Mouse (Mus musculus): ENCODE results near the gene 4921524J17Rik.

DNA sequence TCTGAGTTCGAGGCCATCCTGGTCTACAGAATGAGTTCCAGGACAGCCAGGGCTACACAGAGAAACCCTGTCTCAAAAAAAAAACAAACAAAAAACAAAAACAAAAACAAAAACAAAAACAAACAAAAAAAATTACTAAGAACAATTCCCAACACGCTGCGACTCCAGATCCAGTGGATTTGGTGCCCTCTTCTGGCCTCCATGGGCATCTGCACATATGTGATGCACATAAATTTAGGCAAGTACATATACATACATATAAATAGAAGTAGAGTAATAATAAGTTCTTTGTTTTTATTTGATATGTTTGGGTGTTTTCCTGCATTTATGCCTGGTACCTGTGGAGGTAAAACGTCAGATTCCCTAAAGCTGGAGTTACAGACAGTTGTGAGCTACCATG is 34.1 kb downstream of the 4921524J17Rik start:
- TF ChIP-seq GATA1 (IDR thresholded peaks at IDR 0.05; ENCODE audit: low read length) (no peak), TAL1 (IDR thresholded peaks at IDR 0.05; ENCODE audit: low read length) (no peak)
